Mouse (Mus musculus): ENCODE measurements around the gene Afm. TPM values are rescaled to one million over a fixed set of nuclear protein-coding genes. Genes with fewer than 3 reads are reported as not detected.
A peak's percentile ranks its signal among the peaks of the same experiment; 100 is the strongest.

Gene Afm
- polyA plus RNA-seq, 1 experiment from 2014 or later: 4.7 TPM

DNA sequence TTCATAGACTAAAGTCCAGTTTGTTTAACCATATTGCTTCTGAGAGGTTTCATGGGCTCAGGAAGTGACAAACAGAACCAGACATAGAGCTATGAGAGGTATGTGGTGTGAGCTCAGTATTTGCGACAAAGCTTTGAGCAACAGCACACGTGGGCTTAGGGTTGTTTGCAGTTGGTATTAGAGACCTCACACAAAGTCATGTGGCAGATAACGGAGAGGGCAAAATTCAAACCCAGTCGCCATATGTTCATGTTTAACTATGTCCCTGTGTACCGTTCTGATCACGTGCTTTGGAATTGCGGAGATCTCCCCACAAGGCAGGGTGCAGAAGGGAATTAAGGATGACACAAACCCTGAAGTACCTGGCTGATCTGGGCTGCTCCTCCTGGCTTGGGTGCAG lies 30.4 kb upstream of the Afm start:
- ATAC-seq (ENCODE audit: insufficient number of reproducible peaks, insufficient read depth, low FRiP score, low read depth): peak; percentile 71
- no peak overlapping the region for H3K4me2 ChIP-seq (replicated peaks; ENCODE audit: low read depth, low read length)

GRCm38 (mm10) chr5:90490518-90490917 lies 28.2 kb upstream of the Afm start, which contains the start of gene Afp:
Afp (plus strand) TSS chr5:90490737.
- Histone ChIP-seq H3K9me3 (ENCODE audit: control insufficient read depth, low read depth, low read length) (no peaks in the 10 kb centered on the region), H3K4me3 (ENCODE audit: low read depth, low read length) (no peak within 1 kb of the TSS), H3K36me3 (ENCODE audit: control insufficient read depth, insufficient read depth, low read length) (no peaks in the 10 kb centered on the region), H3K27ac (ENCODE audit: low read length) (no peak within 1 kb of the TSS), H3K4me1 (ENCODE audit: control insufficient read depth, insufficient read depth, low read length) (no peaks in the 10 kb centered on the region), H3K4me2 (replicated peaks; ENCODE audit: low read depth, low read length) (no peak within 1 kb of the TSS; the same call in 1 of the 2 replicates), H3K27me3 (ENCODE audit: control insufficient read depth, insufficient read depth, low read length) (no peaks in the 10 kb centered on the region), H3K9ac (replicated peaks; ENCODE audit: low read depth, low read length) (no peak within 1 kb of the TSS)
- ATAC-seq (ENCODE audit: insufficient number of reproducible peaks, insufficient read depth, low FRiP score, low read depth): no peak
- 71% methylated on average over 7 of the region's 7 CpGs for WGBS

More for the DNA sequence above, 30.4 kb upstream of the Afm start:
- H3K4me1 ChIP-seq (ENCODE audit: control insufficient read depth, insufficient read depth, low read length): no peaks in the 10 kb centered on the region
- no peaks in the 10 kb centered on the region for H3K9me3 ChIP-seq (ENCODE audit: control insufficient read depth, low read depth, low read length)
- 53% methylated on average over 7 of the region's 7 CpGs for WGBS
- H3K4me3 ChIP-seq (ENCODE audit: low read depth, low read length): no peak overlapping the region
- no peak overlapping the region for H3K27ac ChIP-seq (ENCODE audit: low read length)
- H3K36me3 ChIP-seq (ENCODE audit: control insufficient read depth, insufficient read depth, low read length): no peaks in the 10 kb centered on the region
- H3K27me3 ChIP-seq (ENCODE audit: control insufficient read depth, insufficient read depth, low read length): no peaks in the 10 kb centered on the region
- no peak overlapping the region for H3K9ac ChIP-seq (replicated peaks; ENCODE audit: low read depth, low read length)

DNA sequence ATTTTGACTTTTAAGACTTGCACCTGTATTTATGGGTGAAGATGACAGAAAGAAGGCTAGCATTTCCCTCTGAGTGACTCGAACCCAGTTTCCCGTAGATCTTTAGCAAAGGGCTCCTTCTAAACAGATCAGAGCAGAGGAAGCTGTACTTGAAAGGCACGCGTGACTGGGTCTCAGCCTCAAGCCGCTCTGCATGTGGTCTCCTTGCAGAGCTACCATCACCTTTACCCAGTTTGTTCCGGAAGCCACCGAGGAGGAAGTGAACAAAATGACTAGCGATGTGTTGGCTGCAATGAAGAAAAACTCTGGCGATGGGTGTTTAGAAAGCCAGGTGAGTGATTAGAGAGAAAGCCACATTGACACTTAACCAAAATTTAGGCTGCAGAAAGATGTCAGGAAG lies 26.3 kb upstream of the Afm start:
- 79% methylated on average over 9 of the region's 9 CpGs for WGBS
- no peak for ATAC-seq (ENCODE audit: insufficient number of reproducible peaks, insufficient read depth, low FRiP score, low read depth)
- no peak overlapping the region for H3K4me2 ChIP-seq (replicated peaks; ENCODE audit: low read depth, low read length)
- H3K27me3 ChIP-seq (ENCODE audit: control insufficient read depth, insufficient read depth, low read length): no peaks in the 10 kb centered on the region
- no peaks in the 10 kb centered on the region for H3K4me1 ChIP-seq (ENCODE audit: control insufficient read depth, insufficient read depth, low read length)
- no peak overlapping the region for H3K27ac ChIP-seq (ENCODE audit: low read length)
- H3K9me3 ChIP-seq (ENCODE audit: control insufficient read depth, low read depth, low read length): no peaks in the 10 kb centered on the region
- no peaks in the 10 kb centered on the region for H3K36me3 ChIP-seq (ENCODE audit: control insufficient read depth, insufficient read depth, low read length)
- no peak overlapping the region for H3K9ac ChIP-seq (replicated peaks; ENCODE audit: low read depth, low read length)
- H3K4me3 ChIP-seq (ENCODE audit: low read depth, low read length): no peak overlapping the region

GRCm38 (mm10) chr5:90494308-90494707 lies 24.4 kb upstream of the Afm start:
- Histone ChIP-seq H3K27me3 (ENCODE audit: control insufficient read depth, insufficient read depth, low read length) (no peaks in the 10 kb centered on the region), H3K4me3 (ENCODE audit: low read depth, low read length) (no peak overlapping the region), H3K27ac (ENCODE audit: low read length) (no peak overlapping the region), H3K9me3 (ENCODE audit: control insufficient read depth, low read depth, low read length) (no peaks in the 10 kb centered on the region), H3K4me1 (ENCODE audit: control insufficient read depth, insufficient read depth, low read length) (no peaks in the 10 kb centered on the region), H3K9ac (replicated peaks; ENCODE audit: low read depth, low read length) (no peak overlapping the region), H3K36me3 (ENCODE audit: control insufficient read depth, insufficient read depth, low read length) (no peaks in the 10 kb centered on the region), H3K4me2 (replicated peaks; ENCODE audit: low read depth, low read length) (no peak overlapping the region)
- 89% methylated on average over 4 of the region's 4 CpGs for WGBS
- no peak for ATAC-seq (ENCODE audit: insufficient number of reproducible peaks, insufficient read depth, low FRiP score, low read depth)

- H3K9ac ChIP-seq (replicated peaks; ENCODE audit: low read depth, low read length): no peak overlapping the region
- no peaks in the 10 kb centered on the region for H3K4me1 ChIP-seq (ENCODE audit: control insufficient read depth, insufficient read depth, low read length)
- no peak overlapping the region for H3K4me3 ChIP-seq (ENCODE audit: low read depth, low read length)
- no peak overlapping the region for H3K4me2 ChIP-seq (replicated peaks; ENCODE audit: low read depth, low read length)
- no peak for ATAC-seq (ENCODE audit: insufficient number of reproducible peaks, insufficient read depth, low FRiP score, low read depth)
- H3K27me3 ChIP-seq (ENCODE audit: control insufficient read depth, insufficient read depth, low read length): no peaks in the 10 kb centered on the region
- H3K36me3 ChIP-seq (ENCODE audit: control insufficient read depth, insufficient read depth, low read length): no peaks in the 10 kb centered on the region
- H3K9me3 ChIP-seq (ENCODE audit: control insufficient read depth, low read depth, low read length): no peaks in the 10 kb centered on the region
- no peak overlapping the region for H3K27ac ChIP-seq (ENCODE audit: low read length)
- WGBS: 71% methylated on average over 7 of the region's 7 CpGs
Measured at GRCm38 (mm10) chr5:90499509-90499908, 19.2 kb upstream of the Afm start.

GRCm38 (mm10) chr5:90500714-90501113 lies 18.0 kb upstream of the Afm start:
- no peaks in the 10 kb centered on the region for H3K27me3 ChIP-seq (ENCODE audit: control insufficient read depth, insufficient read depth, low read length)
- H3K4me1 ChIP-seq (ENCODE audit: control insufficient read depth, insufficient read depth, low read length): no peaks in the 10 kb centered on the region
- 3% methylated on average over 6 of the region's 6 CpGs for WGBS
- ATAC-seq (ENCODE audit: insufficient number of reproducible peaks, insufficient read depth, low FRiP score, low read depth): no peak
- no peak overlapping the region for H3K4me2 ChIP-seq (replicated peaks; ENCODE audit: low read depth, low read length)
- H3K9ac ChIP-seq (replicated peaks; ENCODE audit: low read depth, low read length): no peak overlapping the region
- no peak overlapping the region for H3K27ac ChIP-seq (ENCODE audit: low read length)
- H3K9me3 ChIP-seq (ENCODE audit: control insufficient read depth, low read depth, low read length): no peaks in the 10 kb centered on the region
- no peak overlapping the region for H3K4me3 ChIP-seq (ENCODE audit: low read depth, low read length)
- no peaks in the 10 kb centered on the region for H3K36me3 ChIP-seq (ENCODE audit: control insufficient read depth, insufficient read depth, low read length)

GRCm38 (mm10) chr5:90501752-90502151 lies 17.0 kb upstream of the Afm start:
- no peaks in the 10 kb centered on the region for H3K36me3 ChIP-seq (ENCODE audit: control insufficient read depth, insufficient read depth, low read length)
- H3K4me3 ChIP-seq (ENCODE audit: low read depth, low read length): no peak overlapping the region
- no peak for ATAC-seq (ENCODE audit: insufficient number of reproducible peaks, insufficient read depth, low FRiP score, low read depth)
- 92% methylated on average over 5 of the region's 5 CpGs for WGBS
- no peaks in the 10 kb centered on the region for H3K27me3 ChIP-seq (ENCODE audit: control insufficient read depth, insufficient read depth, low read length)
- H3K9me3 ChIP-seq (ENCODE audit: control insufficient read depth, low read depth, low read length): no peaks in the 10 kb centered on the region
- no peak overlapping the region for H3K4me2 ChIP-seq (replicated peaks; ENCODE audit: low read depth, low read length)
- H3K4me1 ChIP-seq (ENCODE audit: control insufficient read depth, insufficient read depth, low read length): no peaks in the 10 kb centered on the region
- no peak overlapping the region for H3K27ac ChIP-seq (ENCODE audit: low read length)
- no peak overlapping the region for H3K9ac ChIP-seq (replicated peaks; ENCODE audit: low read depth, low read length)

GRCm38 (mm10) chr5:90504742-90505141 lies 14.0 kb upstream of the Afm start:
- WGBS: 65% methylated on average over 11 of the region's 11 CpGs

GRCm38 (mm10) chr5:90506507-90506906 lies 12.2 kb upstream of the Afm start:
- Histone ChIP-seq H3K4me2 (replicated peaks; ENCODE audit: low read depth, low read length) (no peak overlapping the region), H3K4me1 (ENCODE audit: control insufficient read depth, insufficient read depth, low read length) (no peaks in the 10 kb centered on the region), H3K9ac (replicated peaks; ENCODE audit: low read depth, low read length) (no peak overlapping the region), H3K4me3 (ENCODE audit: low read depth, low read length) (no peak overlapping the region), H3K9me3 (ENCODE audit: control insufficient read depth, low read depth, low read length) (no peaks in the 10 kb centered on the region), H3K27ac (ENCODE audit: low read length) (no peak overlapping the region), H3K36me3 (ENCODE audit: control insufficient read depth, insufficient read depth, low read length) (no peaks in the 10 kb centered on the region), H3K27me3 (ENCODE audit: control insufficient read depth, insufficient read depth, low read length) (no peaks in the 10 kb centered on the region)
- WGBS: 54% methylated on average over 2 of the region's 2 CpGs
- ATAC-seq (ENCODE audit: insufficient number of reproducible peaks, insufficient read depth, low FRiP score, low read depth): no peak

More at GRCm38 (mm10) chr5:90504742-90505141, 14.0 kb upstream of the Afm start:
- no peak overlapping the region for H3K9ac ChIP-seq (replicated peaks; ENCODE audit: low read depth, low read length)
- H3K36me3 ChIP-seq (ENCODE audit: control insufficient read depth, insufficient read depth, low read length): no peaks in the 10 kb centered on the region
- H3K27ac ChIP-seq (ENCODE audit: low read length): no peak overlapping the region
- H3K4me2 ChIP-seq (replicated peaks; ENCODE audit: low read depth, low read length): no peak overlapping the region
- ATAC-seq (ENCODE audit: insufficient number of reproducible peaks, insufficient read depth, low FRiP score, low read depth): no peak
- no peaks in the 10 kb centered on the region for H3K9me3 ChIP-seq (ENCODE audit: control insufficient read depth, low read depth, low read length)
- no peaks in the 10 kb centered on the region for H3K4me1 ChIP-seq (ENCODE audit: control insufficient read depth, insufficient read depth, low read length)
- no peaks in the 10 kb centered on the region for H3K27me3 ChIP-seq (ENCODE audit: control insufficient read depth, insufficient read depth, low read length)
- no peak overlapping the region for H3K4me3 ChIP-seq (ENCODE audit: low read depth, low read length)

All from stomach, embryonic 14.5 days (tissue).